Mouse (Mus musculus) embryonic facial prominence, embryonic 15.5 days (tissue): ENCODE measurements around the gene Rasal3. TPM values are rescaled to one million over a fixed set of nuclear protein-coding genes. Genes with fewer than 3 reads are reported as not detected.

Source experiments
- ATAC-seq: fragments of 200-750 bp; cut with Nextera tagmentation; 2 replicates; pipeline ENCODE4 v1.8.0; 2017; ENCODE audit warnings: low read depth, moderate TSS enrichment; ENCODE audit not compliant: insufficient number of reproducible peaks, low FRiP score, low TSS enrichment
- H3K27ac ChIP-seq: fragments of 300-500 bp; sonication (generic); replicated peaks from 2 replicates; pipeline ENCODE4 v1.5.1; 2015; ENCODE audit warnings: mild to moderate bottlenecking, inconsistent platforms
- H3K27me3 ChIP-seq: fragments of 300-500 bp; sonication (generic); 2 replicates; pipeline ENCODE4 v1.6.1; 2015; ENCODE audit warnings: inconsistent platforms
- H3K36me3 ChIP-seq: fragments of 300-500 bp; sonication (generic); 2 replicates; pipeline ENCODE4 v1.6.1; 2015; ENCODE audit warnings: mild to moderate bottlenecking, inconsistent platforms
- H3K4me1 ChIP-seq: fragments of 300-500 bp; sonication (generic); 2 replicates; pipeline ENCODE4 v1.6.1; 2015; ENCODE audit warnings: inconsistent platforms
- H3K4me2 ChIP-seq: fragments of 300-500 bp; sonication (generic); replicated peaks from 2 replicates; pipeline ENCODE4 v1.6.1; 2015; ENCODE audit warnings: mild to moderate bottlenecking, inconsistent platforms
- H3K4me3 ChIP-seq: fragments of 300-500 bp; sonication (generic); replicated peaks from 2 replicates; pipeline ENCODE4 v1.5.1; 2015; ENCODE audit warnings: mild to moderate bottlenecking, inconsistent platforms
- H3K9ac ChIP-seq: fragments of 300-500 bp; sonication (generic); 2 replicates; pipeline ENCODE4 v1.6.1; 2015; ENCODE audit warnings: inconsistent platforms
- H3K9me3 ChIP-seq: fragments of 300-500 bp; sonication (generic); replicated peaks from 2 replicates; pipeline ENCODE4 v1.6.1; 2016; ENCODE audit warnings: inconsistent platforms
- WGBS: fragments of 180-500 bp; shearing (Covaris S2); methylation state at CpG from one replicate; pipeline ENCODE4 v1.1.7; 2015; 5-methylcytosine and 5-hydroxymethylcytosine counted together
- polyA plus RNA-seq: library from polyadenylated mRNA; unstranded; fragments of >200 nt; fragmentation: Nextera tagmentation; extraction: Ambion mirVana; gene quantifications from 2 replicates; pipeline ENCODE4 v1.2.1, GENCODE M21; 2015

Gene Rasal3
- polyA plus RNA-seq = 1.8 and 2.9 TPM in 2 replicates

- Histone ChIP-seq H3K9me3 (no peaks in the 10 kb centered on the region), H3K4me2 (no peak within 1 kb of the TSS), H3K27me3 (peaks cover 11% of the 10 kb centered on the region), H3K27ac (no peak within 1 kb of the TSS), H3K4me1 (no peaks in the 10 kb centered on the region), H3K36me3 (no peaks in the 10 kb centered on the region), H3K4me3 (no peak within 1 kb of the TSS), H3K9ac (no peak within 1 kb of the TSS)
- ATAC-seq = no peak
- 66% methylated on average over 8 of the region's 8 CpGs for WGBS
These were observed at the start of gene Rasal3 for GRCm38 (mm10) chr17:32403417-32403816. Gene Rasal3, minus strand, starts transcription at chr17:32403583.

DNA sequence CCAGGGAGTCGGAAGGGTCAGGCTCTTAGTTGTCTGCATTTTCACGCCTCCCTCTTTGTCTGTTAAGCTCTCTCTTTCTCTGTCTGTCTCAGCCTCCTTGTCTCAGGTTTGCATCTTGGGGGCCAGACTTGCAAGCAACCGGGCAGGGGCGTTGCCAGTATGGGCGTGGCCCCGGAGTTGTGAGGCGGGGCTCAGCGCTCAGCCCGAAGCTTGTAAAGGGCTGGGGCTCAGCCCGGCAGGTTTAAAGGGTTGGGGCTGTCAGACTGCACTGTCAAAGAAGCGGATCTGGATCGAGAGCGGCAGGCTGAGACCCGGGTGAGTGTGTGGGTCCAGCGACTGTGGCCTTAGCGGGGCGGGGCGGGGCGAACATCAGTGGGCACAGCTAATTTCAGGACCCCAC lies 49.1 kb upstream of the Rasal3 start, which contains the start of gene Cyp4f39:
TSS of gene Cyp4f39 (plus strand) at position 242 of the 400 bp plus-strand sequence.
- peak; percentile 43; the same call in 1 of the 2 replicates for ATAC-seq
- Histone ChIP-seq H3K4me1 (peaks cover 9% of the 10 kb centered on the region), H3K4me3 (peak within 1 kb of the TSS; percentile 38), H3K36me3 (no peaks in the 10 kb centered on the region), H3K27ac (no peak within 1 kb of the TSS), H3K27me3 (0 out of 2 replicates have a peak, but pooled peaks cover 16% of the 10 kb centered on the region), H3K4me2 (peak within 1 kb of the TSS; percentile 58), H3K9ac (peak within 1 kb of the TSS; percentile 21; the same call in 1 of the 2 replicates), H3K9me3 (no peaks in the 10 kb centered on the region)
- 2% methylated on average over 19 of the region's 19 CpGs for WGBS

- Histone ChIP-seq H3K27ac (no peak overlapping the region), H3K9me3 (no peaks in the 10 kb centered on the region), H3K9ac (no peak overlapping the region), H3K4me1 (peaks cover 9% of the 10 kb centered on the region), H3K4me3 (no peak overlapping the region), H3K27me3 (0 out of 2 replicates have a peak, but pooled peaks cover 16% of the 10 kb centered on the region), H3K36me3 (no peaks in the 10 kb centered on the region), H3K4me2 (no peak overlapping the region)
- WGBS = 18% methylated on average over 2 of the region's 2 CpGs
- 0 out of 2 replicates have a peak, but pooled peaks have one; percentile 15 for ATAC-seq
These were observed 47.6 kb upstream of the Rasal3 start for GRCm38 (mm10) chr17:32450844-32451537.

DNA sequence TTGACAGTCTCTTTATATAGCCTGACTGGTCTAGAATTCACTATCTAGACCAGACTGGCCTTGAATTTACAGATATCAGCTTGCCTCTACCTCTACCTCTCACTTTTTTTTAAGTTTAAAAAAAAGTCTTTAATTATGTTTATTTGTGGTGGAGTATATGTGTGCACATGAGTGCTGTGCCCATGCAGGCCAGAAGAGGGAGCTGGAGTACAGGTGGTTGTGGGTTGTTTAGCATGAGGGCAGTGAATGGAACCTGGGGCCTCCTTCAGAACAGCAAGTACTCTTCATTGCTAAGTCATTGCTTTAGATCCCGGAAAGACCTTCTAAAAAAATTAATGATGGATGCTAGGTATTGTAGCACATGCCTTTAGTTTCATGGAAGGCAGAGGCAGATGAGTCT lies 45.7 kb upstream of the Rasal3 start:
- no peak overlapping the region for H3K27ac ChIP-seq
- no peak for ATAC-seq
- no peak overlapping the region for H3K4me2 ChIP-seq
- no peak overlapping the region for H3K4me3 ChIP-seq
- H3K27me3 ChIP-seq = 0 out of 2 replicates have a peak, but pooled peaks cover 16% of the 10 kb centered on the region
- 97% methylated on average over 1 of the region's 1 CpGs for WGBS
- H3K36me3 ChIP-seq = no peaks in the 10 kb centered on the region
- peaks cover 9% of the 10 kb centered on the region for H3K4me1 ChIP-seq
- no peaks in the 10 kb centered on the region for H3K9me3 ChIP-seq
- H3K9ac ChIP-seq = no peak overlapping the region

GRCm38 (mm10) chr17:32447195-32447594 lies 43.8 kb upstream of the Rasal3 start:
- no peak overlapping the region for H3K27ac ChIP-seq
- no peaks in the 10 kb centered on the region for H3K36me3 ChIP-seq
- 0 out of 2 replicates have a peak, but pooled peaks cover 2% of the 10 kb centered on the region for H3K27me3 ChIP-seq
- H3K9me3 ChIP-seq = no peaks in the 10 kb centered on the region
- ATAC-seq = no peak
- H3K4me2 ChIP-seq = no peak overlapping the region
- H3K4me1 ChIP-seq = peaks cover 2% of the 10 kb centered on the region; the same call in 1 of the 2 replicates
- H3K4me3 ChIP-seq = no peak overlapping the region
- no peak overlapping the region for H3K9ac ChIP-seq

DNA sequence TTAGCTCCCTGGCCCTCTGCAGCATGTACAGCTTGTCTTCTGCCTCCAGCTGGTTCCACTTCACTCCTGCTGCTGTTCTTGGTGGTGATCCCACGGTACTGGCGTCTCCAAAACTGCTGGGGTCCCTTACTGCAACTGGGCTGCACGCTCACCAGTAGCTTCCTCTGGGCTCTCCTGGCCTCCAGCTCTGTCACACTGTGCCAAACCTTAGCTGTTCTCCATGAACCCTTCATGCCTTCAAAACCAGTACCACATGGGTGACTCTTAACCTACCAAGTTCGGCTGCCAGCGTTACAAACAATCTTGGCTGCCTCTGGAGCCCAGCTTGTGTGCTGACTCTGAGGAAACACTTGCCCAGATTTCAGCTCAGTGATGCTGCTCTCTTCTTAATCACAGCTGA lies 41.6 kb upstream of the Rasal3 start:
- ATAC-seq = no peak
- no peaks in the 10 kb centered on the region for H3K9me3 ChIP-seq
- H3K4me2 ChIP-seq = no peak overlapping the region
- H3K4me3 ChIP-seq = no peak overlapping the region
- H3K36me3 ChIP-seq = no peaks in the 10 kb centered on the region
- no peak overlapping the region for H3K9ac ChIP-seq
- WGBS = 52% methylated on average over 5 of the region's 5 CpGs
- H3K27ac ChIP-seq = no peak overlapping the region
- no peaks in the 10 kb centered on the region for H3K4me1 ChIP-seq
- no peaks in the 10 kb centered on the region for H3K27me3 ChIP-seq

DNA sequence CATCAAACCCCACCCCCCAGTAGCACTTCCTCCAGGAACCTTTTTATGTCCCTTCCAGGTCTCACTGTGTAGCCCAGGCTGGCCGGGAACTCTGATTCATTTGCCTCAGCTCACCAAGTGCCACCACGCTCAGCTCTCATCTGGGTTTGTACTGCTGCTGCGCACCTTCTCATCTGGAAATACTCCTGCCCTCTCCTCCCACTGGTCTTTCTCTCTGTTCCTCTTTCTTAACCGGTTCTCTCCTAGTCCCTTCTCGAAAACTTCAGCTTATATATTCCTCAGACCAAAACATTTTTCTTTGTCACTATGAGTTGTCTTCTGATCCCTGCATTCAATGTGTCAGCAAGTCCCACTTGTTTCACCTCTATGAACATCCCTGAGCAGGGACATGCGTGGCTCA lies 39.9 kb upstream of the Rasal3 start:
- no peaks in the 10 kb centered on the region for H3K9me3 ChIP-seq
- no peak overlapping the region for H3K4me2 ChIP-seq
- 72% methylated on average over 6 of the region's 6 CpGs for WGBS
- no peaks in the 10 kb centered on the region for H3K4me1 ChIP-seq
- no peak for ATAC-seq
- no peak overlapping the region for H3K9ac ChIP-seq
- H3K4me3 ChIP-seq = no peak overlapping the region
- H3K27me3 ChIP-seq = no peaks in the 10 kb centered on the region
- no peaks in the 10 kb centered on the region for H3K36me3 ChIP-seq
- no peak overlapping the region for H3K27ac ChIP-seq

- H3K27ac ChIP-seq = no peak overlapping the region
- H3K27me3 ChIP-seq = no peaks in the 10 kb centered on the region
- no peak overlapping the region for H3K9ac ChIP-seq
- no peaks in the 10 kb centered on the region for H3K36me3 ChIP-seq
- no peaks in the 10 kb centered on the region for H3K9me3 ChIP-seq
- H3K4me3 ChIP-seq = no peak overlapping the region
- ATAC-seq = no peak
- WGBS = 90% methylated on average over 4 of the region's 4 CpGs
- H3K4me1 ChIP-seq = no peaks in the 10 kb centered on the region
- no peak overlapping the region for H3K4me2 ChIP-seq
These were observed 33.7 kb upstream of the Rasal3 start for GRCm38 (mm10) chr17:32437106-32437505.

DNA sequence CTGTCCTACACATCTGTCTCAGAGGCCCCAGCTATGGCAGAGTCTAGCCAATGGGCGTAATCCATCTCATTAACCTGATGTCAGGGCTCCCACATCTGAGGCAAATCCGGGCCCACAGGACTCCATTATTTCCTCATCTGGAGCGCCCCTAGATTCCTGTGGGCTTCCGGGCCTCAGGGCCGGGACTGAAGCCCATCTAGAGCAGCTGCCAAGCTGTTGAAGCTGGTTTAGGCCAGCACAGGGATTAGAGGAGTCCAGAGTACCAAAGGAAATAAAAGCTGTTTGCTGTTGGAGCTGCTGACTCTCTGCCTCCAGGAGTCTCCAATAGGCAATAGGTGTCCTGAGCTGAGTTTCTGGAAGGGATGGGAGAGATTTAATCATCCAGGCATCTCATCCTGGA lies 31.8 kb upstream of the Rasal3 start:
- no peaks in the 10 kb centered on the region for H3K9me3 ChIP-seq
- H3K4me2 ChIP-seq = no peak overlapping the region
- ATAC-seq = no peak
- H3K27ac ChIP-seq = no peak overlapping the region
- no peaks in the 10 kb centered on the region for H3K27me3 ChIP-seq
- H3K9ac ChIP-seq = no peak overlapping the region
- H3K4me1 ChIP-seq = no peaks in the 10 kb centered on the region
- no peak overlapping the region for H3K4me3 ChIP-seq
- no peaks in the 10 kb centered on the region for H3K36me3 ChIP-seq
- WGBS = 58% methylated on average over 5 of the region's 5 CpGs

GRCm38 (mm10) chr17:32434324-32434723 lies 30.9 kb upstream of the Rasal3 start:
- no peak overlapping the region for H3K9ac ChIP-seq
- no peaks in the 10 kb centered on the region for H3K27me3 ChIP-seq
- H3K4me1 ChIP-seq = no peaks in the 10 kb centered on the region
- H3K36me3 ChIP-seq = no peaks in the 10 kb centered on the region
- ATAC-seq = no peak
- no peak overlapping the region for H3K27ac ChIP-seq
- 71% methylated on average over 4 of the region's 4 CpGs for WGBS
- no peak overlapping the region for H3K4me2 ChIP-seq
- no peaks in the 10 kb centered on the region for H3K9me3 ChIP-seq
- no peak overlapping the region for H3K4me3 ChIP-seq

- Histone ChIP-seq H3K36me3 (no peaks in the 10 kb centered on the region), H3K27ac (no peak overlapping the region), H3K9ac (no peak overlapping the region), H3K4me1 (no peaks in the 10 kb centered on the region), H3K4me3 (no peak overlapping the region), H3K4me2 (no peak overlapping the region), H3K27me3 (no peaks in the 10 kb centered on the region), H3K9me3 (no peaks in the 10 kb centered on the region)
- 62% methylated on average over 3 of the region's 3 CpGs for WGBS
- ATAC-seq = no peak
These were observed 28.6 kb upstream of the Rasal3 start for GRCm38 (mm10) chr17:32431972-32432371.

- Histone ChIP-seq H3K4me3 (no peak overlapping the region), H3K36me3 (no peaks in the 10 kb centered on the region), H3K27me3 (no peaks in the 10 kb centered on the region), H3K9ac (no peak overlapping the region), H3K9me3 (no peaks in the 10 kb centered on the region), H3K27ac (no peak overlapping the region), H3K4me1 (no peaks in the 10 kb centered on the region), H3K4me2 (no peak overlapping the region)
- ATAC-seq = no peak
These were observed 23.2 kb upstream of the Rasal3 start for GRCm38 (mm10) chr17:32426610-32427009.
